Mouse (Mus musculus) bone marrow macrophage, adult 2 months (primary cell): Measurements from ENCODE around the gene Zfp872. TPM values are rescaled to one million over a fixed set of nuclear protein-coding genes. Genes with fewer than 3 reads are reported as not detected.

Source experiments
- H3K27ac ChIP-seq: 2 replicates; pipeline ENCODE4 v1.5.1; 2012; ENCODE audit warnings: low read depth, low read length; ENCODE audit not compliant: insufficient read depth
- H3K4me1 ChIP-seq: 2 replicates; pipeline ENCODE4 v1.6.1; 2012; ENCODE audit warnings: low read length; ENCODE audit not compliant: control insufficient read depth, insufficient read depth
- H3K4me3 ChIP-seq: 2 replicates; pipeline ENCODE4 v1.5.1; 2012; ENCODE audit warnings: mild to moderate bottlenecking, low read length, moderate library complexity; ENCODE audit not compliant: insufficient read depth
- CTCF ChIP-seq: IDR thresholded peaks from 2 replicates; pipeline ENCODE4 v1.5.1; 2012; ENCODE audit warnings: low read depth, mild to moderate bottlenecking, low read length, moderate library complexity
- POLR2A ChIP-seq: IDR thresholded peaks from 2 replicates; pipeline ENCODE4 v1.6.1; 2012; ENCODE audit warnings: mild to moderate bottlenecking, low read depth, low read length, borderline replicate concordance
- polyA plus RNA-seq: library from polyadenylated mRNA; stranded (reverse); fragments of >200 nt; gene quantifications from 2 replicates; pipeline ENCODE4 v1.2.4, GENCODE M21; 2012; ENCODE audit not compliant: missing spikeins, insufficient read depth, insufficient read length

Gene Zfp872
- polyA plus RNA-seq, 1 experiment = not detected

GRCm38 (mm10) chr9:22167751-22168150 is 20.1 kb upstream of the Zfp872 start:
- H3K27ac ChIP-seq = no peak overlapping the region
- H3K4me1 ChIP-seq = no peaks in the 10 kb centered on the region
- TF ChIP-seq CTCF (no peak), POLR2A (no peak)
- H3K4me3 ChIP-seq = no peak overlapping the region

- Histone ChIP-seq H3K27ac (no peak overlapping the region), H3K4me3 (no peak overlapping the region), H3K4me1 (no peaks in the 10 kb centered on the region)
- TF ChIP-seq CTCF (no peak), POLR2A (no peak)
These were observed 18.6 kb upstream of the Zfp872 start for GRCm38 (mm10) chr9:22169327-22169726.

- H3K4me1 ChIP-seq = no peaks in the 10 kb centered on the region
- TF ChIP-seq POLR2A (no peak), CTCF (no peak)
- no peak overlapping the region for H3K4me3 ChIP-seq
- H3K27ac ChIP-seq = no peak overlapping the region
These were observed 15.6 kb upstream of the Zfp872 start for GRCm38 (mm10) chr9:22172318-22172717.

GRCm38 (mm10) chr9:22196412-22196811 is 8.5 kb downstream of the Zfp872 start:
- no peak overlapping the region for H3K4me3 ChIP-seq
- H3K27ac ChIP-seq = no peak overlapping the region
- H3K4me1 ChIP-seq = no peaks in the 10 kb centered on the region
- TF ChIP-seq POLR2A (no peak), CTCF (no peak)

GRCm38 (mm10) chr9:22213785-22214194 is 25.9 kb downstream of the Zfp872 start:
- no peak for TF ChIP-seq CTCF
- no peak for TF ChIP-seq POLR2A
- H3K4me3 ChIP-seq = no peak overlapping the region
- H3K4me1 ChIP-seq = no peaks in the 10 kb centered on the region

GRCm38 (mm10) chr9:22214549-22214948 is 26.7 kb downstream of the Zfp872 start:
- no peak for TF ChIP-seq CTCF
- TF ChIP-seq POLR2A = no peak
- H3K4me1 ChIP-seq = no peaks in the 10 kb centered on the region
- no peak overlapping the region for H3K27ac ChIP-seq
- H3K4me3 ChIP-seq = no peak overlapping the region

More at GRCm38 (mm10) chr9:22213785-22214194, 25.9 kb downstream of the Zfp872 start:
- H3K27ac ChIP-seq = no peak overlapping the region

GRCm38 (mm10) chr9:22216705-22217104 is 28.8 kb downstream of the Zfp872 start:
- TF ChIP-seq POLR2A (no peak), CTCF (no peak)
- Histone ChIP-seq H3K4me3 (no peak overlapping the region), H3K27ac (no peak overlapping the region), H3K4me1 (no peaks in the 10 kb centered on the region)

- Histone ChIP-seq H3K4me1 (no peaks in the 10 kb centered on the region), H3K27ac (no peak overlapping the region), H3K4me3 (no peak overlapping the region)
- TF ChIP-seq POLR2A (no peak), CTCF (no peak)
These were observed 30.1 kb downstream of the Zfp872 start for GRCm38 (mm10) chr9:22217858-22218493.

GRCm38 (mm10) chr9:22224066-22224465 is 36.2 kb downstream of the Zfp872 start:
- Histone ChIP-seq H3K4me3 (no peak overlapping the region), H3K27ac (no peak overlapping the region), H3K4me1 (peaks cover 5% of the 10 kb centered on the region; the same call in 1 of the 2 replicates)
- TF ChIP-seq CTCF = no peak
- TF ChIP-seq POLR2A = no peak

GRCm38 (mm10) chr9:22224536-22225503 is 36.9 kb downstream of the Zfp872 start:
- Histone ChIP-seq H3K4me1 (peaks cover 5% of the 10 kb centered on the region; the same call in 1 of the 2 replicates), H3K4me3 (peak overlapping the region; percentile 75), H3K27ac (peak overlapping the region; percentile 60)
- TF ChIP-seq CTCF (no peak), POLR2A (no peak)
